Mouse (Mus musculus) frontal cortex, postnatal 36 days (tissue): ENCODE data around the gene Gm20873.
"Not testable (repeated sequence)": the region's sequence is repeated elsewhere in the genome, so short reads cannot be mapped to it uniquely, and the experiment has no call there.

Experiments
- DNase-seq, 2 experiments: peaks; one replicate each; pipeline ENCODE4 v3.0.0; 2022; ENCODE audit warnings: low spot score in 2 of 2

Gene Gm20873

GRCm38 (mm10) chrY:6266798-6267197, at the start of gene Gm20873:
TSS of gene Gm20873 (plus strand) at chrY:6267098.
- DNase-seq: not testable (repeated sequence)

- not testable (repeated sequence) for DNase-seq
Observed at GRCm38 (mm10) chrY:6237895-6238294, 29.0 kb upstream of the Gm20873 start, which contains the start of gene Gm21746. TSS of gene Gm21746 (minus strand) at chrY:6237995.
